Mouse (Mus musculus) heart, embryonic 13.5 days (tissue): Measurements from ENCODE around the gene Synj2. TPM values are rescaled to one million over a fixed set of nuclear protein-coding genes. Genes with fewer than 3 reads are reported as not detected.
A peak's percentile ranks its signal among the peaks of the same experiment; 100 is the strongest.
"Not testable (repeated sequence)": the region's sequence is repeated elsewhere in the genome, so short reads cannot be mapped to it uniquely, and the experiment has no call there.

Experiments
- ATAC-seq: fragments of 200-750 bp; cut with Nextera tagmentation; 2 replicates; pipeline ENCODE4 v1.8.0; 2017; ENCODE audit warnings: moderate TSS enrichment; ENCODE audit not compliant: insufficient number of reproducible peaks, low FRiP score, low TSS enrichment; ENCODE audit errors: extremely low read depth
- H3K27ac ChIP-seq: fragments of 300-500 bp; sonication (generic); replicated peaks from 2 replicates; pipeline ENCODE4 v1.5.1; 2015; ENCODE audit warnings: moderate library complexity, mild to moderate bottlenecking, inconsistent platforms
- H3K27me3 ChIP-seq: fragments of 300-500 bp; sonication (generic); replicated peaks from 2 replicates; pipeline ENCODE4 v1.6.1; 2015; ENCODE audit warnings: mild to moderate bottlenecking, inconsistent platforms
- H3K36me3 ChIP-seq: fragments of 300-500 bp; sonication (generic); 2 replicates; pipeline ENCODE4 v1.6.1; 2015; ENCODE audit warnings: mild to moderate bottlenecking, inconsistent platforms
- H3K4me1 ChIP-seq: fragments of 300-500 bp; sonication (generic); 2 replicates; pipeline ENCODE4 v1.6.1; 2015; ENCODE audit warnings: inconsistent platforms
- H3K4me2 ChIP-seq: fragments of 300-500 bp; sonication (generic); 2 replicates; pipeline ENCODE4 v1.6.1; 2015; ENCODE audit warnings: inconsistent platforms, mild to moderate bottlenecking, moderate library complexity
- H3K4me3 ChIP-seq: fragments of 300-500 bp; sonication (generic); 2 replicates; pipeline ENCODE4 v1.5.1; 2015; ENCODE audit warnings: moderate library complexity, mild to moderate bottlenecking, inconsistent platforms
- H3K9ac ChIP-seq: fragments of 300-500 bp; sonication (generic); 2 replicates; pipeline ENCODE4 v1.6.1; 2015; ENCODE audit warnings: inconsistent platforms, mild to moderate bottlenecking, moderate library complexity
- H3K9me3 ChIP-seq: fragments of 300-500 bp; sonication (generic); 2 replicates; pipeline ENCODE4 v1.6.1; 2016; ENCODE audit warnings: inconsistent platforms
- WGBS: fragments of 180-500 bp; shearing (Covaris S2); methylation state at CpG from one replicate; pipeline ENCODE4 v1.1.7; 2015; ENCODE audit warnings: mixed read lengths; 5-methylcytosine and 5-hydroxymethylcytosine counted together
- polyA plus RNA-seq: library from polyadenylated mRNA; unstranded; fragments of >200 nt; fragmentation: Nextera tagmentation; extraction: Ambion mirVana; gene quantifications from 2 replicates; pipeline ENCODE4 v1.2.1, GENCODE M21; 2015

The Synj2 gene
- polyA plus RNA-seq, 1 experiment from 2014 or later: 3.0 TPM

GRCm38 (mm10) chr17:6018348-6018747, 77.3 kb downstream of the Synj2 start:
- no peak for ATAC-seq
- Histone ChIP-seq H3K4me1 (peaks cover 29% of the 10 kb centered on the region), H3K4me2 (no peak overlapping the region), H3K9ac (no peak overlapping the region), H3K9me3 (no peaks in the 10 kb centered on the region), H3K36me3 (peaks cover 16% of the 10 kb centered on the region), H3K27ac (no peak overlapping the region), H3K27me3 (no peaks in the 10 kb centered on the region), H3K4me3 (no peak overlapping the region)
- 77% methylated on average over 4 of the region's 4 CpGs for WGBS

- H3K9ac ChIP-seq: no peak overlapping the region
- WGBS: 37% methylated on average over 2 of the region's 2 CpGs
- H3K4me1 ChIP-seq: peaks cover 22% of the 10 kb centered on the region
- no peak overlapping the region for H3K4me2 ChIP-seq
- ATAC-seq: no peak
- no peak overlapping the region for H3K4me3 ChIP-seq
- no peaks in the 10 kb centered on the region for H3K9me3 ChIP-seq
- no peak overlapping the region for H3K27ac ChIP-seq
- no peaks in the 10 kb centered on the region for H3K27me3 ChIP-seq
- peaks cover 28% of the 10 kb centered on the region for H3K36me3 ChIP-seq
Observed at GRCm38 (mm10) chr17:6019776-6020175, 78.7 kb downstream of the Synj2 start.

GRCm38 (mm10) chr17:6020636-6021035, 79.6 kb downstream of the Synj2 start:
- H3K9ac ChIP-seq: no peak overlapping the region
- ATAC-seq: no peak
- H3K27me3 ChIP-seq: no peaks in the 10 kb centered on the region
- H3K4me1 ChIP-seq: peaks cover 18% of the 10 kb centered on the region
- H3K36me3 ChIP-seq: peaks cover 35% of the 10 kb centered on the region
- 58% methylated on average over 7 of the region's 7 CpGs for WGBS
- no peak overlapping the region for H3K27ac ChIP-seq
- H3K4me2 ChIP-seq: no peak overlapping the region
- no peaks in the 10 kb centered on the region for H3K9me3 ChIP-seq
- no peak overlapping the region for H3K4me3 ChIP-seq

- not testable (repeated sequence) for H3K4me3 ChIP-seq, ATAC-seq, H3K27ac ChIP-seq, H3K27me3 ChIP-seq, H3K9me3 ChIP-seq
- Histone ChIP-seq H3K4me1 (peaks cover 11% of the 10 kb centered on the region), H3K9ac (0 out of 2 replicates have a peak overlapping the region, but pooled peaks have one; percentile 37), H3K36me3 (peaks cover 42% of the 10 kb centered on the region), H3K4me2 (peak overlapping the region; percentile 14; the same call in 1 of the 2 replicates)
- 53% methylated on average over 5 of the region's 5 CpGs for WGBS
Observed at GRCm38 (mm10) chr17:6021374-6021789, 80.3 kb downstream of the Synj2 start.

- Histone ChIP-seq H3K27me3 (no peaks in the 10 kb centered on the region), H3K9ac (no peak overlapping the region), H3K9me3 (no peaks in the 10 kb centered on the region), H3K4me1 (0 out of 2 replicates have a peak, but pooled peaks cover 1% of the 10 kb centered on the region), H3K36me3 (peaks cover 81% of the 10 kb centered on the region), H3K4me2 (no peak overlapping the region), H3K27ac (no peak overlapping the region), H3K4me3 (no peak overlapping the region)
- ATAC-seq: no peak
- 83% methylated on average over 7 of the region's 7 CpGs for WGBS
Observed at GRCm38 (mm10) chr17:6025831-6026230, 84.8 kb downstream of the Synj2 start.

- no peak for ATAC-seq
- no peak overlapping the region for H3K9ac ChIP-seq
- H3K4me2 ChIP-seq: no peak overlapping the region
- H3K36me3 ChIP-seq: peaks cover 36% of the 10 kb centered on the region
- H3K27me3 ChIP-seq: no peaks in the 10 kb centered on the region
- 54% methylated on average over 8 of the region's 8 CpGs for WGBS
- no peak overlapping the region for H3K27ac ChIP-seq
- no peak overlapping the region for H3K4me3 ChIP-seq
- no peaks in the 10 kb centered on the region for H3K9me3 ChIP-seq
- peaks cover 6% of the 10 kb centered on the region; the same call in 1 of the 2 replicates for H3K4me1 ChIP-seq
Observed at GRCm38 (mm10) chr17:6035661-6036060, 94.6 kb downstream of the Synj2 start.

GRCm38 (mm10) chr17:6036458-6036857, 95.4 kb downstream of the Synj2 start:
- Histone ChIP-seq H3K4me2 (no peak overlapping the region), H3K27me3 (no peaks in the 10 kb centered on the region), H3K4me3 (no peak overlapping the region), H3K9ac (no peak overlapping the region), H3K9me3 (no peaks in the 10 kb centered on the region), H3K4me1 (peaks cover 6% of the 10 kb centered on the region; the same call in 1 of the 2 replicates), H3K27ac (no peak overlapping the region), H3K36me3 (peaks cover 40% of the 10 kb centered on the region)
- ATAC-seq: no peak
- 81% methylated on average over 8 of the region's 8 CpGs for WGBS

- H3K9me3 ChIP-seq: no peaks in the 10 kb centered on the region
- H3K9ac ChIP-seq: no peak overlapping the region
- peaks cover 44% of the 10 kb centered on the region for H3K36me3 ChIP-seq
- H3K27me3 ChIP-seq: no peaks in the 10 kb centered on the region
- H3K4me3 ChIP-seq: no peak overlapping the region
- H3K4me1 ChIP-seq: peaks cover 6% of the 10 kb centered on the region; the same call in 1 of the 2 replicates
- no peak for ATAC-seq
- H3K27ac ChIP-seq: no peak overlapping the region
- H3K4me2 ChIP-seq: no peak overlapping the region
- WGBS: 88% methylated on average over 11 of the region's 11 CpGs
Observed at GRCm38 (mm10) chr17:6036872-6037271, 95.8 kb downstream of the Synj2 start.

GRCm38 (mm10) chr17:6037507-6037906, 96.4 kb downstream of the Synj2 start:
- H3K4me3 ChIP-seq: no peak overlapping the region
- no peaks in the 10 kb centered on the region for H3K9me3 ChIP-seq
- no peak overlapping the region for H3K27ac ChIP-seq
- peak; percentile 51 for ATAC-seq
- H3K9ac ChIP-seq: no peak overlapping the region; the same call in 1 of the 2 replicates
- peaks cover 50% of the 10 kb centered on the region for H3K36me3 ChIP-seq
- WGBS: 59% methylated on average over 10 of the region's 10 CpGs
- no peak overlapping the region for H3K4me2 ChIP-seq
- no peaks in the 10 kb centered on the region for H3K27me3 ChIP-seq
- peaks cover 6% of the 10 kb centered on the region; the same call in 1 of the 2 replicates for H3K4me1 ChIP-seq

GRCm38 (mm10) chr17:6052801-6053200, 111.7 kb downstream of the Synj2 start:
- ATAC-seq: no peak
- WGBS: 83% methylated on average over 4 of the region's 4 CpGs

GRCm38 (mm10) chr17:6054934-6055355, 113.9 kb downstream of the Synj2 start:
- Histone ChIP-seq H3K27me3 (no peaks in the 10 kb centered on the region), H3K36me3 (peaks cover 8% of the 10 kb centered on the region; the same call in 1 of the 2 replicates), H3K27ac (no peak overlapping the region), H3K9ac (no peak overlapping the region), H3K4me2 (no peak overlapping the region), H3K4me3 (no peak overlapping the region), H3K9me3 (no peaks in the 10 kb centered on the region), H3K4me1 (no peaks in the 10 kb centered on the region)
- ATAC-seq: no peak
- WGBS: 28% methylated on average over 5 of the region's 5 CpGs

More at GRCm38 (mm10) chr17:6052801-6053200, 111.7 kb downstream of the Synj2 start:
- Histone ChIP-seq H3K27ac (no peak overlapping the region), H3K9me3 (no peaks in the 10 kb centered on the region), H3K9ac (no peak overlapping the region), H3K36me3 (peaks cover 18% of the 10 kb centered on the region), H3K4me2 (no peak overlapping the region), H3K4me3 (no peak overlapping the region), H3K4me1 (no peaks in the 10 kb centered on the region), H3K27me3 (no peaks in the 10 kb centered on the region)

- Histone ChIP-seq H3K36me3 (peaks cover 58% of the 10 kb centered on the region), H3K4me1 (no peaks in the 10 kb centered on the region; the same call in 1 of the 2 replicates), H3K4me2 (no peak overlapping the region), H3K9ac (no peak overlapping the region), H3K9me3 (no peaks in the 10 kb centered on the region), H3K27me3 (no peaks in the 10 kb centered on the region), H3K27ac (no peak overlapping the region), H3K4me3 (no peak overlapping the region)
- 42% methylated on average over 8 of the region's 8 CpGs for WGBS
- no peak for ATAC-seq
Observed at GRCm38 (mm10) chr17:6062793-6063192, 121.7 kb downstream of the Synj2 start.
